Mouse (Mus musculus): ENCODE data around the gene Gm13539.

DNA sequence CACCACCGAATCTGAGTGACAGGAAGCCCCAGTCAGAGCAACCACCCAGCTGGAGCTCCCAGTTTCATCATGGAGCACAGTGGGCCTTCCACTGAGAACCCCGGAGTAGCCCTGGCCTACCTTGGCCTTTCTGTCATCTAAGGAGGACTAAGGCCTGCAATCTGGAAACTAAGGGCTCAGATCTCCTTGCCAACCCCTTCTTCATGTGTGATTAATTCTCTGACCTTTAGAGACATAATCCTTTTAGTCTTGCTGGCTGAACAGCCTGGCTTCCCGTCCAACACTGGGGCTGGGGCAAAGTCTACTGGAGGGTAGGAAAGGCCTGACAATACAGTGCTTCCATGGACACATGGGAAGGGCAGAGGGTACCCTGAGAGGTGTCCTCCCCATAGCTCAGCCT is 6.1 kb upstream of the Gm13539 start:
- TF ChIP-seq CTCF (IDR thresholded peaks at IDR 0.05; ENCODE audit: borderline replicate concordance, insufficient read depth, low read depth, low read length) (no peak), POLR2A (IDR thresholded peaks at IDR 0.05; ENCODE audit: borderline replicate concordance, insufficient read depth, low read length) (no peak)
